Mouse (Mus musculus) R1 (cell line): Measurements from ENCODE around the gene 4930404N11Rik.

Experiments used
- DNase-seq: peaks from one replicate; pipeline ENCODE4 v3.0.0-alpha.2; 2018; ENCODE audit warnings: low read depth, low spot score

The 4930404N11Rik gene

DNA sequence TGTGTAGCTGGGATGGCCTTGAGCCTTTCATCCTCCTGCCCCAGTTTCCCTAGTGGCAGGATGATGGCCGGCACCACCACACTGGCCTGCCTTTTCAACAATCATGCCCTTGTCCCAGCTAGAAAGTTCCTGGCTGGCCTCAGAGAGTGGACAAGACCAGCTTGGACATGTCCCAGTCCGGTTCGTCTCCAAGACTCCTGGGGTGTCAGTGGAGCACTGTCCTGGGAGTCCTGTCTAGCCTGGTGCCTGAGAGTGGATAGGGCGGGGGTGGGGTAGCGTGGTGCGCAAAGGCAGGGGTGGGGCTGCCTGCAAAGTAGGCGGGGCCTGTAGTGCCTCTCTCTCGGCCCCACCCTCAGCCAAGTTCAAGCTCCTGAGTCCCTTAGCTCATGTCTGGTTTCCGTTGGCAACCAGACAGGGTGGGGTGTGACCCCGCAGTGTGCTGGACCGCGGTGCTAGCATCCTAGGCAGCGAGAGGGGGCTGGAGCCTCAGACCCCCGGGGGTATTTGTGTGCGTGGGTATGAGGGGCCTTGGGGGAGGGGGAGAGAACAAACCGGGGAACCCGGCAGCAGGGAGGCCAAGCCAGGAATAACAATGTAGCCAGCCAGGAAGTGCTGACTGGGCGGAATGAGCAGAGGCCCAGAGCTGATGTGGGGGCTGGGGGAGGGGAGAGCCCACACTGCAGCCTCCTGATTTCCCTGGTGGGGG lies 36.1 kb upstream of the 4930404N11Rik start:
- peak; percentile 97 for DNase-seq

DNA sequence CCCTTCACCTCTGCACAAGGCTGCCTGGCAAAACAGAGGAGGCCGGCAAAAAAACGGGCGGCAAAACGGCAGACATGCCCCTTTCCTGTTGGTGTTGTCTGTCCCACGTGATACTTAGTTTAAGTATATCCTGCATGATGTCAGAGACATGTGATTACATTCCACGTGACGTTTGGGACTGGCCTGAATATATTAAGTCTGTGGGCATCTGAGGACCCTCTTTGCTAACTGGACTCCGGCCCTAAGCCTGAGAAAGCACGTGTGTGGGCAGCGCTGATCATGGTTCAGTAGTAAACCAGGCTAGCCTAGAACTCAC lies 35.5 kb upstream of the 4930404N11Rik start:
- peak; percentile 86 for DNase-seq

DNA sequence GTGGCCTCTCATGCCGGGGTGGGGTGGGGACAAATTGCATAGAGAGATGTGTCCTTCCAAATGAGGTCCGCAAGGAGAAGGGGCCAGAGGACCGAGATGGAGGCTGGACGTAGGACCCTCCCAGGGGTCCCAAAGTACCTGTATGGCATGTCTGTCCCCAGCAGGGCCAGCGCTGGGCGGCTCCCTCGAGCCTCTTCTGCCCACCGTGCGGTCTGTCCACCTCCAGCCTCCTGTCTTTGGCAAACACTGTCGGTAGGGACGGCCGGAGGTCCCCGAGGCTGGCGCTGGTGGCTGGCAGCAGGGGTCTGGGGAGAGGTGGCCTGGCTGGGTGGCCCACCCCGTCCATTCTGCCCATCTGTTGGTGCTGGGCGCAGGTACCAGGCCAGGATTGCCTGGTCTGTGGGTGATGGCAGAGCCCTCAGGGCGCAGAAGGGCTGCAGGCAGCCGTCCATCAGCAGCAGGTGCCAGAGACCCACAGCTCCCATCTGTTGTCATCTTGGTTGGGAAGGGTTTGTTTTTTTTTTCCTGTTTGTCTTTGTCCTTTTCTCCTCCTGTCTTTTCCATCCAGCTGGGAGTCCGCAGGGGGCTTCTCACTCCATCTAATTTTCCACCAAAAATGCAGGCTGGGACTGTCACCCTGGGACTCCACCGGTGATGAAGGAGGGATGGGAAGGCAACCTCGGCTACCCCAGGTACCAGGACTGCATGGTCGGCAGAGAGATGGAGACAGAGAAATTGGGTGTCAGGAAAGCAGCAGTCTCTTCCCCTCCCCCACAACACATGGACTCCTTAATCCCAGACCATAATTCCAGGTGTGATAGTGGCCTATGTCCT lies 35.0 kb upstream of the 4930404N11Rik start:
- DNase-seq = peak; percentile 11

DNA sequence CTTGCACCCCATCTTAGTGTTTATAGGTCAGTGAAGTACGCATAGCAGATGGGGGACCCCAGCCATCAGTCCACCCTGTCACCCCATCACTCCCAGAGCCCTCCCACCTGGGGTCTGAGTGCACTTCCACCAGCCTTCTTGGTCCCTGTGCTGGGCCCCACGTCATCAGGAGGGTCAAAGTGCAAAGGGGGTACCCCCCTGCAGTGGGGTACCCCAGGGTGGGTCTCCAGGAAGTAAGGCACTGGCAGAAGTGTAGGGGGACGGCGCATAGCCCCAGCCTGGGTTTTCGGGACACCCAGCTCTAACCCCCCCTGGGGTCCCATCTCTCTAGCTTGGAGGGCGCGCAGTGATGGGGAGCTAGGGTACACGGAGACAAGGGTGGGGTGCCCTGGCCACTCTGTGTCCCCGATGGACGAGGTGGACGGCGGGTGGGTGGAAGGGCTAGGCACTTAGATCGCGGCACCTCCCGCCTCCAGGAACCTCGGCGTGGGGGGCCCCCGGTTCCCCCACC lies 34.2 kb upstream of the 4930404N11Rik start:
- DNase-seq = no peak

DNA sequence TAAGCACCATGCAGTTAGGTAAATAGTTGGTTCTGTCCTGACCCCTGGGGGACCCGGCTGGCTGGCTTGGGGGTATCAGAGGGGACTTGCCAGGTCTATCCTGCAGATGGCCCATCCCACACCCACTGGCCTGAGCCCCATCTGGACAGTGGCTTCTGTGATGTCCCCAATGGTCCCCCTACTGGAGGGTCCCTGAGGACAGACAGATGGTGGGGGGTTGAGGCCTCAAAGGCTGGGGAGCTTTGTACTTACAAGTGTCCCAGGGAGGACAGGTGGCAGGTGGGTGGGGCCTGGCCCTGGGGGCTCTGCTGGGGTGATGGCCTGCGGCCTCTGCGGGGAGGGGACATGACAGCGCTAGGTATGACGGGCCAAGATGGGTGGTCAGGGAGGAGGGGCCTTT lies 33.7 kb upstream of the 4930404N11Rik start:
- no peak for DNase-seq

DNA sequence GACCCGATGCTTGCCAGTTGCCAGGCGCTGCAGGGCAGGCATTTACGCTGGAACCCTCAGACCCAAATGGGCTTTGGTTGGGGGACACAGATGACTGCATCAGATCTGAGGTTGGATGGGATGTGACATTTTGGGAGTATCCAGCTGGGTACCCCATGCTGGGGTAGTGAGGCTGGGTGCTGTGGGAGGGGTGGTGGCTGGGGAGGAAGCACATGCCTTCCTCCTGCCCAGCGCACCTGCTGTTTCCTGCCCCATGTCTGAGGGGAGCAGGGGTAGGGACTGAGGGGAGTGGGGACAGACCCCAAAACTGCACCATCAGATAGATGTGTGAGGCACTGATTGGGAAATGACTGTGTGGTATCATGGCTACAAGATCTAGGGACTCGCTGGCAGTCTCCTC lies 31.1 kb upstream of the 4930404N11Rik start:
- no peak for DNase-seq

DNA sequence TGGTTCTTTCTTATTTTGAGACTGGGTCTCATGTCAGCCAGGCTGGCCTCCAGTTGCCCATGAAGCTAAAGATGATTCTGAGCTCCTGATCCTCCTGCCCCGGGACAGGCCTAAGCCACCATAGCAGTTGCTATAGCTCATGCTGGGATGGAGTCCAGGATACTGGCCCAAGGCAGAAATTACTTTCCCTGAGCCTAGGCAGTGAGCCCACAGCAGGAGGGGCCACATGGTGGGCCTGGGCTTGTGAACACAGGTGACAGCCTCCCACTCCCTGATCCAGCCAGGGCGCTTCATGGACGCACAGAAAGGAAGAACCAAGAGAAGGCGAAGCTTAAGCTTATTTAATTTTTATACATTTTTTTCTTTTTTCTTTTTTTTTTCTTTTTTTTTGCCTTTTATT lies 30.2 kb upstream of the 4930404N11Rik start:
- no peak for DNase-seq

DNA sequence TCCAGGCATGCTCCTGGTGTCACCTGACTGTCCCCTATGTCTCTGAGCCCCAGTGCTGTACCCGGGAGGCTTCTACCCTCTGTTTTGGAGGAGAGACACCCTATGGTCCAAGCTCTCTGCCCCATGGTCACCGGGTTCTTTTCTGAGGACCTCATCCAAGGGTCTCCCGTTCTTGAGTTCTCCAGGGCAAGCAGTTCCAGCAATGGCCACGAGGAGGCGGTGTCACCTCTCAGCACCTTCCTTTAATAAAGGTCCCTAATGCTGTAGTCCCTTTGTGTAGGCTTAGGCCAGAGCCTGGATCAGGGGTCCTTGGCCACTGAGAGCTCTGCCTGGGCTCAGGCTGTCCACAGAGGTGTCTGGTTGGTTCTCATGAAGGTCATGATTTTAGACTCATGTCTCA lies 29.5 kb upstream of the 4930404N11Rik start:
- peak; percentile 78 for DNase-seq

DNA sequence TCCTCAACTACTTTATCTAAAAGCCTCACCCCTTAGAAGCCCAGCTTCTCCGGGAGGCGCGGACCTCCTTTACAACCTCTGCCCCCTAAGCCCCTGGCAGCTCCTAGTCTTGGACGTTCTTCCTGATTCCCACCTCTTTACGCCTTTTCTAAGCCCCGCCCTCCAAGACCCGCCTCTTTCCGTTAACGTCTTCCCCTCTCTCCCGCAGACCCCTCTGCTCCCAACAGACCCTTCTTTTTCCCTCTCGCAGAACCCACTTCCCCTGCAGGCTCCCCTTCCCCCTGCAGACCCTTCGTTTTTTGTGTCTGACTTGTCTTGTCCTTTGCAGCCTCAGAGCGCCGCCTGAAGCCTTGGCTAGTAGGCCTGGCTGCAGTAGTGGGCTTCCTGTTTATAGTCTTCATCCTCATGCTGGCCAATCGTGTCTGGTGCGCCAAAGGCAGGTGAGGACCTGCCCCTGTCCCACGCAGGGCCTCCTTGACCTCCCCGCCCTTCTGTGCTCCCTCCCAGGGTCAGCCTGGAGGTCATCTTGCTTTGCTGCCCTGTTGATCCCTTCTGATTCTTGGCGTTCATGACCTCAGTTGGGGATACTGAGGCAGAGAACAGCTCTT lies 27.9 kb upstream of the 4930404N11Rik start:
- DNase-seq = no peak

DNA sequence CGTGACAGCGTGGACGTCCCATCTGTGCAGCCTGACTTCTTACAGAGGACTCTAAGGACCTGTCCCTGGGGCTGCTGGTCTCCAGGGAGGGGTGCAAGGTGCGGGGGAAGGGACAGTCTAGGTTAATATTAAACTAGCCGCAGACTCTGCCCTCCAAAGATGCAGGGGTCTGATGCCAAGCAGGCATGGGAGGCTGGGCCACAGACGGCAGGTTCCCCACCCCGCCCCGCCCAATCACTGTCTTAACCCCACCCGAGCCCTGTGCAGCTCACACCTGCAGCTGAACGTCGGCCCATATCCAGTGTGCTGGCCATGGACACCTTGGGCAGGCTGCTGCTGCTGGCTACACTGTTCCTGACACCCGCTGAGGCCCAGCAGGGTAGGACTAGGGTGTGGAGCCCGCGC lies 27.2 kb upstream of the 4930404N11Rik start, which contains the start of gene Smim24:
Gene Smim24, plus strand, starts transcription at position 271 of the 405 bp plus-strand sequence.
- no peak for DNase-seq

DNA sequence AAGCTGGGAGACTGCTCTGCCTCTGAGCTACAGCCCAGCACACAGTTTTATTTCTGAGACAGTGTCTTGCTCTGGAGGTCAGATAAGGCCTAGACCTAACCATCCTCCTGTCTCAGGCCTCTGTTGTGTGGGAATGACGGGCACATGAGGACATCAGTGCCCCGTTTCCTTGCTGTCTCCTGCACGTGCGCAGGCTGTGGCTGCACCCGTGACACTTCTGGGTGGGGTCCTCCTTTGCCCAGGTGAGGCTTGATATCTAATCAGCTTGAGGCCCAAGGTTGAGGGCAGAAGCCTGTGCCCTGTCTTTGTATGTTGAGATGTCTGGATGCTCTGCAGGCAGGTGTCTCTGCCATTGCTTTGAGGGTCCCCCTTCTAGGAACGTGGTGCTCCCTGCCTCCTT lies 26.7 kb upstream of the 4930404N11Rik start:
- DNase-seq = no peak

DNA sequence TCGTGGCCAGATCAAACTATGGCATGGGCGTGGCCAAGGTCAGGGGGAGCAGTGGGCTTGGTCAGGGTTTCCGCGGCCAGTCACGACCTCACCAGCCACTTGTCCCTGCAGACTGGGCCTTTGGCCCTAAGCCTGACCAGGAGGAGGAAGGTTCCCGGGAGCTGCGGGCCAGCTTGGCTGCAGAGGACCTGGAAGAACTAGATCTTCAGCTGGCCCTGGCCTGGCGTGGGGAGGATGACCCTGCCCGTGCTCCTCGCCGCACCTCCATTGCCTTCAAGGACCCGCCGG lies 25.0 kb upstream of the 4930404N11Rik start:
- no peak for DNase-seq

DNA sequence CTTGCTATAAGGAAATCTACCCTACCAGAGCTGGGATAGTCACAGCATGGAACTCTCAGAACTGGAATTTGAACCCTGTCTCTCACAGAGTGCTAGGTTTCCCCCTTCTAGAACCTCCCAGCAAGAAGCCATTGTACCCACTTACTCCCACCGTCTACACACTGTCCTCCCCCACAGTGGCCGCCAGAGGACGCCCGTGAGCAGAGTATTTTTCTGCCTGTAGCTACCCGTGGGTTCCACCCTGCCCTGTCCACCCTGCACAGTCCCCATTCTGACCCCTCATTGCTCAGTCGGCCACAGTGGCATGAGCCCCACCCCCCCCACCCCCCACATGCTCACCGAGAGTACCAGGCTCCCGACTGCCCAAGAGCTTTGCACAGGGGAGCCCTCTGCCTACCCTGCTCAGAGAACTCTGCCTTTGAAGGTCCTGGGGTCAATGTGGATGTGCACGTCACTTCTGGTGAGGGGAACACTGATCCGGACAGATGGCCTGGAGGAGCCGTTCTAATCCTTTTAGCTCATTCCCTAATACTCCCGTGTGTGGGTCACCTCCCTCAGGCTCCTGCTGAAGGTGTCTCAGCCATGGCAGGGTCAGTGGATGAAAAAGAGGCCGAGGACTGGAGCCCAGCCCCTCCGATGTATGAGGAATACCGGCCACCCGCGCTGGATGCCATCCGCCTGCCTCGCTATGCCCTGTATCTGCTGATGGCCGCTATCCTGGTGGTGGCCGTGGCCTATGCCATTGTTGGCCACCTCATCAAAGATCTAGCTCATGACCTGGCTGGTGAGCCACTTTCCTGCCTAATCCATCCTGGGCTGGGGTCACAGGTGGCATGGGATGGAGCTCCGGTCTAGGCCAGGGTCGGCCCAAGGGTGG lies 24.4 kb upstream of the 4930404N11Rik start:
- peak; percentile 59 for DNase-seq

DNA sequence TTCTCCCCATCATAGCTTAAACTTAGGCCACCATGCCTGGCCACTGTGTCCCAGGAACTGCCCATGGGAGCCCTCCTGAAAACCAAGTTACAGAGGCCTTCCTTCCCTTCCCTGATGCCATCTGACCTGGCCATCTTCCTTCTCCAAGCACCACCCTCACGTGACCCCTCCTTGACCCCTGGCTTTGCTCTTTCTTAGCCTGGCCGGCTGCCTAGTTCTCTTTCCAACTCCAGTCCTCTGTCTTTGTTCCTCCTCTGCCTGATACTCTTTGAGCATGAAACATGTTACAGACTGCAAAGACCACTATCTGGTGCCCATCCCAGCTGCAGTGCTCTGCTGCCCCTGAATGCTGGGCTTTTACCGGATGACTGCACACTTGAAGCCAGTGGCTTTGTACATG lies 23.8 kb upstream of the 4930404N11Rik start:
- DNase-seq = no peak

DNA sequence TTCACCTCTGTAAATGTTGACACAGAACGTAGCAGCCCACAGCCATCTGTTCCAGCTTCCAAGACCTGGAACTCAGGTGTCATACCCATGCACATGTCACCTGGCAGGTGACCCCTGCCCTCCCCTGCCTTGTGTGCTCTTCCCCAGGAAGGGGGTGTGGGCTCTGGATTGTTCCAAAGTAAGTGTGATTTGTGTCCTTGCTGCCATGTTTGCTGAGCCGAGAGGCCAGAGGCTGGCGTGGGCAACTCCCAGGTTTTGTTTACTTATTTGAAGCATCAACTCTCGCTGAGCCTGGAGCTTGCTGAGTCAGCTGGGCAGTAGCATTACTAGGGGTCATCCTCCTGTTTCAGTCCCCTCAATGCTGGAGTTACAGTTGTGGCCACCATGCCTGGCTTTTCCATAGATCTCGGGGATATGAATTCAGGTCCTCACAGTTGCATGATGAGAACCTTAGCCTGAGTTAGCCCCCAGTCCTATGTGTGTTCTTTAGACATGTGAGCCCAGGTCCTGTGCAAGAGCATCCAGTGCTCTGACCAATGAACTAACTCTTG lies 23.0 kb upstream of the 4930404N11Rik start, which contains the start of gene Gm48552:
Gene Gm48552, plus strand, starts transcription at position 501 of the 551 bp plus-strand sequence.
- DNase-seq = no peak

DNA sequence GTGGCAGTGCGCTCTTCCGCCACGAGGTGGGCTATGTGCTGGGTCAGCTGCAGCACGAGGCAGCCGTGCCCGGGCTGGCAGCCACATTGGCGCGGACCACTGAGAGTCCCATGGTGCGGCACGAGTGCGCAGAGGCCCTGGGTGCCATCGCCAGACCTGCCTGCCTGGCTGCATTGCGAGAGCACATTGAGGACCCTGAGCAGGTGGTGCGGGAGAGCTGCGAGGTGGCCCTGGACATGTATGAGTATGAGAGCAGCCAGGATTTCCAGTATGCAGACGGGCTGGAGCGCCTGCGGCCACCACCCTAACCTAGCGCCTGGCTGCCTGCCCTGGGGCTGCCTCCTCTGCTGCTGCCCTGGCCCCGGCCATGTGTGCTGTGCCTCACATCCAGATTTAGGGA lies 22.1 kb upstream of the 4930404N11Rik start:
- no peak for DNase-seq

DNA sequence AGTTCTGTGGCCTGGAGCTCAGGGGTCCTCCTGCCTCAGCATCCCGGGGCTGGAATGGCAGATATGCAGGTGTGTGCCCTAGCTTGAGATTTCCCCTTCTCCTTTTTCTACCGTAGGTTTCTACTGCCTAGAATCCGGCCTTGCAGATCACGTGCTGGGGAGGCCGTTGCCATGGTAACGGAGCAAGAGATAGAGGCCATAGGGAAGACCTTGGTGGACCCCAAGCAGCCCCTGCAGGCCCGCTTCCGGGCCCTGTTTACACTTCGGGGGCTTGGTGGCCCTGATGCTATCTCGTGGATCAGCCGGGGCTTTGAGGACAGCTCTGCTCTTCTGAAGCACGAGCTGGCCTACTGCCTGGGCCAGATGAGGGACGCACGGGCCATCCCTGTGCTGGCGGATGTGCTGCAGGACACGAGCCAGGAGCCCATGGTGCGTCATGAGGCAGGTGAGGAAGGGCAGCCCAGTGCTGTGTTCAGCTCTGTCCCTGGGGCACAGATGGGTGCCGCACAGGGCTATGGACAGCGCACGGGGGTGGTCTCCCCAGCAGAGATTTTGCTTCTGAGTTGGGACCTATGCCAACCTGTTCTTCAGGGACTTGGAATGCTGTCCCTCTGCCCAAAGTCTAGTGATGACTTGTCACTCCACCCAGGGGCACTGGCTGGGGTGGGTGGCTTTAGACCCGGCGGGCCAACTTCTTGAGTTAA lies 20.1 kb upstream of the 4930404N11Rik start:
- peak; percentile 67 for DNase-seq

DNA sequence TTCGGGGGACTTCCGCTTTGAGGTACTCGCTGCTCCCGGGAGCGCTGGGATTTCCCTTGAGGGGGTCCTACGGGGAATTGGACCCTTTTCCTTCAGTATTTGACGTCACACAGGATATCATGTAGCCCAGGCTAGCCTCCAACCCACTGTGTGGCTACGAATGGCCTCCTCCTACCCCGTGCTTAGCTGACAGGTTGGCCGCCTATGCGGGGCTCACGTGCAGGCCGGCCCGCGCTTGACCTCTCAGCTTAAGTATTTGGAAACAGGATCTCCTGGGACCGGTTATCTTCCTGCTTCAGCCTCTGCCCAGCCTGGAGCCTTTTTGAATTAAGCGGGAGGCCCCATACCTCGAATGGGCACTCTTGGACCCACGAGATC lies 19.0 kb upstream of the 4930404N11Rik start:
- DNase-seq = no peak

DNA sequence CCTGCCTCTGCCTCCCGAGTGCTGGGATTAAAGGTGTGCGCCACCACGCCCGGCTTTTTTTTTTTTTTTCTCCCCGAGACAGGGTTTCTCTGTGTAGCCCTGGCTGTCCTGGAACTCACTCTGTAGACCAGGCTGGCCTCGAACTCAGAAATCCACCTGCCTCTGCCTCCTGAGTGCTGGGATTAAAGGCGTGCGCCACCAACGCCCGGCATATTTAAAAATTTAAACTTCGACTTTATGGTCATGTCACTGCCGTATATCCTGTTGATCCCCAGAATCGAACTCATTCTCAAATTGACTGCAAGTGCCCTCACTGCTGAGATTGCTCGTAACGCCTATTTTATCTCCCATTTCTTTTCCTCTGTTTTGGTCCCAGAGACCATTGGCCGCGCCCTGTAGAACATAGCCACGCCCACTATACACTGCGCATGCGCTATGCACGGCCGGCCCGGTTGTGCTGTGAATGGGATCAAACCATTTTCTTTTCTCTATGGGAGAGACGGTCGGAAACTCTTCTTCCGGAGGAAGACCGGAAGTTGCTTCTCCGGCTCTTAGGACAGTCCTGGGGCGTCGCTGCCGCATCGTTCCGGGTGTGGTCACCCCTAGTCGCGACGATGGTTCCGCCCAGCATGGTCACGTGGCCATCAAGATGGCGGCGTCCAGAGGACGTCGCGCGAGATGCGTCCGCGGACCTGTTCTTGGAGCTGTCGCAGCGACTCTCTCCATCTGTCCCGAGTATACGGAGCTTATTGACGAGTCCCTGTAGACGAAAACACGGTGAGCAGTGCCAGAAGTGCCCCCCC lies 18.4 kb upstream of the 4930404N11Rik start, which contains the start of the genes Dohh and Gm48551:
Gene Dohh, plus strand, starts transcription at position 627 of the 803 bp plus-strand sequence.
Gene Gm48551, plus strand, starts transcription at position 665 of the 803 bp plus-strand sequence.
- DNase-seq = peak; percentile 100

DNA sequence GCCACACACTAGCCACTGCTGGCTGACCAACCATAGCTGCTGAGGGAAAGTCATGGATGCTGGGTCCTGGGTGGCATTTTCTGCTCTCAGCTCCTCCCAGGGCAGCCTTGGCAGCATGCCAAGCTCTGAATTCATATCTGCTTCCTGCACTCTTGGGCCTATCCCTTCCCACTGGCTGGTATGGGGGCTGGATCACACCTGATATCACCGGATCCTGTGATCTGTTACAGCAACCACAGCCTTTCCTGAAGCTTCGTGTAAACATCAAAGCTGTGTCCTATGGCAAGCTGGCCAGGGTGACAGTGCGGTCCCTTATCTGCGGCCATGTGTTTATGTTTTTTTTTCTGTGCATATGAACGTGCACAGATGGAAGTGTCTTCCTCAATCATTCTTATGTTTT lies 16.4 kb upstream of the 4930404N11Rik start:
- no peak for DNase-seq
